Mouse (Mus musculus) ES-E14 (cell line): ENCODE measurements around the gene Lnp1.
"Not testable (repeated sequence)": the region's sequence is repeated elsewhere in the genome, so short reads cannot be mapped to it uniquely, and the experiment has no call there.

ENCODE experiments used
- CHD2 ChIP-seq: IDR thresholded peaks from 2 replicates; pipeline ENCODE4 v1.6.1; 2014; ENCODE audit warnings: mild to moderate bottlenecking, low read depth, low read length, inconsistent platforms
- HCFC1 ChIP-seq: IDR thresholded peaks from 2 replicates; pipeline ENCODE4 v1.6.1; 2012; ENCODE audit warnings: low read length, inconsistent platforms, borderline replicate concordance; ENCODE audit not compliant: insufficient read depth
- MAFK ChIP-seq: IDR thresholded peaks from 2 replicates; pipeline ENCODE4 v1.6.1; 2014; ENCODE audit warnings: mild to moderate bottlenecking, low read depth, low read length, inconsistent platforms; ENCODE audit not compliant: insufficient read depth
- ZC3H11A ChIP-seq: IDR thresholded peaks from 2 replicates; pipeline ENCODE4 v1.6.1; 2012; ENCODE audit warnings: low read depth, mild to moderate bottlenecking, inconsistent platforms, low read length, borderline replicate concordance
- ZNF384 ChIP-seq: IDR thresholded peaks from 2 replicates; pipeline ENCODE4 v1.6.1; 2012; ENCODE audit warnings: low read depth, low read length, inconsistent platforms

- not testable (repeated sequence) for TF ChIP-seq ZNF384, CHD2, HCFC1, ZC3H11A, MAFK
These were observed 30.4 kb upstream of the Lnp1 start for GRCm38 (mm10) chr16:56958311-56958710.
